Mouse (Mus musculus): Measurements from ENCODE around the gene Ovol1. TPM values are rescaled to one million over a fixed set of nuclear protein-coding genes. Genes with fewer than 3 reads are reported as not detected.

Gene Ovol1
- polyA plus RNA-seq, 1 experiment, result not detected

DNA sequence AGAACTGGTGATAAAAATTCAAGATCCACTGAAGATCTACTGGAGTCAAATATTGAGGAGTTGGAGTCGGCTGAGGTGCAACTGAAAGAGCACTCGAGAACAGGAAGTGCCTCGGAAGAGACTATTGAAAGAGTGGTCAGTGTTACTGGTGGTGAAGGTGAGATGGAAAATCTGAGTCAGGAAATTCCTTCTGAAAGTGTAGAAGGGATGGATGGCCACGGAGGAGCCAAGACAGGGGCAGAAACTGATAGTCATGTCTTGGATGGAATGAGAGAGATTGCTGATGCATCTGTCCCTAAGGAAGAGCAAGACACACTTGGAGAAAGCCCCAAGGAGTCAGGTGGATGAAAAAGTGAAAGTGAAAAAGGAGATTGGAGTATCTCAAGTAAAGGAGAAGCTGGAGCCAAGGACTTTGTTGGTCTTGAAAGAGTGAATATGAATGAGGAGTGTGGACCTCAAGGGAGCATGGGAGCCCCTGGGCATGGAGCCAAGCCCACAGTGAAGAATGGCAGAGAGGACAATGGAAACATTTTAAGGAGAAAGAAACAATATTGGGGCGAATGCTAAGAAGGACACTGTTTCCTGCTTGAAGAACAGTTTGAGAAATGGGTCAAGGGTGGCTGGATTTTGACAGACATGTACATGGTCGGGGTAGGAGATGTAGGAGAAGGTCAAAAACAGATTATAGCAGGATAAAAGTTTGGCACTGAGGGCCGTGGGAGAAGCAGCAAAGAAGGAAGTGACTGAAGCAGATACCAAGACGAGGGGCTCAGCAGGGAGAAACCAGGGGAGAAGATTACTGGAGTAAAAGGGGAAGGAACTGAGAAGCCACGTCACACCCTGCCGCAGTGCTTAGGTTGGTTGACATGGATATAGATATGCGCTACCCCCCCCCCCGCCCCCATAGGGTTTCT, 48.1 kb downstream of the Ovol1 start:
- TF ChIP-seq GATA1 (IDR thresholded peaks at IDR 0.05; ENCODE audit: low read length), result no peak

DNA sequence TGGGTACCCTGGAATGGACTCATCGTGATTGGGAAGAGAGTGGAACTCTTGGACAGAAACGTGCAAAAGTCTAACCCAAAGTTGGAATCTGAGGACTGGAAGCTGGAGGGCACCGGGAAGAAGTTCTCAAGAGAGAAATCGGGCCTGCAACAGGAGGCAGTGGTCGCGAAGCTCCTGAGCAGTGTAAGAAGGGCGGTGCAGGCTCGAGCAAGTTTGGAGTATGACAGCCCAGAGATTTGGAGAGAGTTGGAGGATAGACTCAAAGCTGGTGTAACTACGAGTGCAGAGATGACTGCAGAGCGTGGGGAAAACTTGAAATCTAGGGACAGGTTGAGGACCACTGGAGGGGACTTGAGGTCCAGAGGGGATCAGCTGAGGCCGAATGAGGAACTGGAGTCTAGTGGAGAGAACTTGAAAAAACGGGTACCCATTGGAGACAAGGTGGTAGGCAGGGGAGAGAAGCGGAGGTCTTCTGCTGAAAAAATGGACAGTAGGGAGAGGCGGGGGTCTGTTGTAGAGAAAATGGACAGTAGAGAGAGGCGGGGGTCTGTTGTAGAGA, 49.3 kb downstream of the Ovol1 start:
- TF ChIP-seq GATA1 (IDR thresholded peaks at IDR 0.05; ENCODE audit: low read length), result no peak

DNA sequence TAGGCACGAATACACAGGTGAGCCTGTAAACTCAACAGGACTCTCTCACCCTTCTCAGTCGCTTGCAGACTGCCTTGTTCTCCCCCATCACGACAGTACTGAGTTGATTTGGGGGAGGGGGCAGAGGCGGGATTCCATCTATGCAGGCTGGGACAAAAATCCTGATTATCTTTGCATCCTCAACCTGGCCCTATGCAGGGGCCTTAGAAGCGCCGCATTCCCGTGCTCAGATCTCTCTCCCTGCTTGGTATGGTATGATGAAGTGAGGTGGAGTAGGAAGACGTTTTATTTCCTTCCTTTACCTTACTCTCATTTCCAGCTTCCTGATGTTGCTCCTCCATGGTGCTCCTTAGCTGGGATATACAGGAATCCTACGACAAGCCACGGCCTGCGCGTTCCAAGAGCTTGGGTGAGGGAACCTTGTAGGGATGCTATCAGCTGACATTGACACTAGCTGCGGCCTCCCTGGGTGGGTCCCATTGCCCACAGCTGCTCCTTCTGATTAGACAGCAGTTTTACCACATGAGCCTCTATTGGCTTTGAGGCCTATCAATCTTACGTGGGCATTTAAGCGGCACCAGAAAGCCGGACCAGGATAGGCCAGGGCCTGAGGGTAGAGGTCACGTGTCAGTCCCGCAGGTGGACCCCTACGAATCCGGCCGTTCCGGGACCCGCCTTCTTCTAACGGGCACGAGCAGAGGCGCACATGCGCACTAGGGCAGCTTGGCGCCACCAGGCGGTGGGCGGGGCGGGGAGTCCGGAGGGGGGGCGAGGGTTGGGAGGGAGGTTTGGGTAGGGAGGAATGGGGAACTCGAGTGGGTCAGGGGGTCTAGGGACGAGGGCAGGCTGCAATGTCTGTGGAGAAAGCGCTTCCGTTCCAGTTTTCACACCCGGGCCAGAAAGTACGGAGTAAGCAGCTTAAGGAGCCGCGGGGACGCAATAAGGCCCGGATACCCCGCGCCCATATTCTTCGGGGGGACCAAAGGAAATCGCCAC, 50.1 kb downstream of the Ovol1 start, which contains the start of gene Snx32:
Gene Snx32, minus strand, starts transcription at position 508 of the 996 bp plus-strand sequence.
- no peak for TF ChIP-seq GATA1 (IDR thresholded peaks at IDR 0.05; ENCODE audit: low read length)

DNA sequence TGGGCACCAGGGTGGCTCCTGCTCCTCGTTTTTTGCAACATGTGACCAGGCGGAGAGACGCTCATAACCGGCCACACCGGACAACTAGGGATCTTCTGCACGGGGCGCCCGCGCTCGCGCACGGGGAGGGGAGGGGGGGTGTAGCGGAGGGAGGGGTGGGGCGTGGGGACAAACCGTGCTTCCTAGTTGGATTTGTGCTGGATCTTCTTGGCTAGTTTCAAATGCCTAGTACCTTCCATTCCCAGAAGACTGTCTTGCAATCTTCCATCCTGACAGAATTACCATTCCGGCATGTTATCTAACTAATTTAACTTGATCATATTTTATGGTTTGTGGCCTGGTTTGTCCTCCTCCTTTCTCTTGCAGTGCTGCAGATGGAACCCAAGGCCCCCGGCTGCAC, 56.8 kb downstream of the Ovol1 start, which contains the start of gene 1700020D05Rik:
Gene 1700020D05Rik, minus strand, starts transcription at position 101 of the 400 bp plus-strand sequence.
- no peak for TF ChIP-seq GATA1 (IDR thresholded peaks at IDR 0.05; ENCODE audit: low read length)

DNA sequence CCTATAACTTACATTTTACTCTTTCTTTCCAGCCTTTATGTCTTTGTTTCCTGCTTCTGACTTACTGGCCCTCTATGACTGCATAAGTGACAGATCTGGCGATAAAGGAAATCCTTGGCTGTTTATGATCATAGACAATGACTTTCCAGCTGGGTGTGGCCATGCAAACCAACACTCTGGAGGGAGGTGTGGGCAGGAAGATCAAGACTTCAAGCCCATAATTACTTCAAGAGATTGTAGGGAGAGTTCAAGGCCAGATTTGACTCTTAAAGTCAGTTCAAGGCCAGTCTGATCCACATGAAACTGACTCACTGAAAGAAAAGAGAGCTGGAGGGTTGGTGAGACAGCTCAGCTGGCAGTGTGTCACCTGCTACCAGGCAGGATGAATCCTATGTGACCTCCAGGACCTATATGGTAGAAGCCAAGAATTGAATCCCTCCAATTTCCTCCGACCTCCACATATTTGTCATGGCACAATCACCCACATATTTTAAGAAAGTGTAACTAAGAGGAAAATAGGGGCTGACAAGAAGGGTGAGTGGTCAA, 60.0 kb downstream of the Ovol1 start:
- no peak for TF ChIP-seq GATA1 (IDR thresholded peaks at IDR 0.05; ENCODE audit: low read length)

Other genes starting within 250 kb of the Ovol1 start
- not detected in 2 replicates for gene Catsper1, start 224.9 kb downstream of the Ovol1 start, polyA plus RNA-seq (2012)
- 0.05 and 0.23 TPM in 2 replicates for gene Cst6, start 211.1 kb downstream of the Ovol1 start, polyA plus RNA-seq (2012)
- gene Eif1ad, start 193.9 kb downstream of the Ovol1 start, polyA plus RNA-seq (2012), result 90.9 and 126 TPM in 2 replicates
- gene Banf1, start 193.5 kb downstream of the Ovol1 start, polyA plus RNA-seq (2012), result 212 and 288 TPM in 2 replicates
- 198 and 219 TPM in 2 replicates for gene Sart1, start 171.9 kb downstream of the Ovol1 start, polyA plus RNA-seq (2012)
- 0.21 TPM in 1 of 2 replicates, not detected in the other for gene Tsga10ip, start 158.1 kb downstream of the Ovol1 start, polyA plus RNA-seq (2012)
- gene Drap1, start 135.7 kb downstream of the Ovol1 start, polyA plus RNA-seq (2012), result 379 and 390 TPM in 2 replicates
- 71.2 and 101 TPM in 2 replicates for gene AI837181, start 135.5 kb downstream of the Ovol1 start, polyA plus RNA-seq (2012)
- 7.4 and 10.2 TPM in 2 replicates for gene Fosl1, start 113.1 kb downstream of the Ovol1 start, polyA plus RNA-seq (2012)
- gene Ccdc85b, start 102.8 kb downstream of the Ovol1 start, polyA plus RNA-seq (2012), result 13.0 and 16.9 TPM in 2 replicates
- gene Fibp, start 100.0 kb downstream of the Ovol1 start, polyA plus RNA-seq (2012), result 12.1 and 152 TPM in 2 replicates
- gene Ctsw, start 92.1 kb downstream of the Ovol1 start, polyA plus RNA-seq (2012), result not detected in 2 replicates
- 2.6 and 3.6 TPM in 2 replicates for gene Efemp2, start 86.7 kb downstream of the Ovol1 start, polyA plus RNA-seq (2012)
- 34.6 and 51.3 TPM in 2 replicates for gene Mus81, start 72.2 kb downstream of the Ovol1 start, polyA plus RNA-seq (2012)
- 1,095 and 1,191 TPM in 2 replicates for gene Cfl1, start 70.2 kb downstream of the Ovol1 start, polyA plus RNA-seq (2012)
- gene 1700020D05Rik, start 56.9 kb downstream of the Ovol1 start, polyA plus RNA-seq (2012), result 0.10 and 0.17 TPM in 2 replicates
- gene Snx32, start 50.1 kb downstream of the Ovol1 start, polyA plus RNA-seq (2012), result 1.4 and 1.7 TPM in 2 replicates
- 18.6 and 18.8 TPM in 2 replicates for gene Ap5b1, start 7.4 kb upstream of the Ovol1 start, polyA plus RNA-seq (2012)
- 350 and 521 TPM in 2 replicates for gene Rnaseh2c, start 41.2 kb upstream of the Ovol1 start, polyA plus RNA-seq (2012)
- gene Kat5, start 49.6 kb upstream of the Ovol1 start, polyA plus RNA-seq (2012), result 122 and 156 TPM in 2 replicates
- 79.0 and 109 TPM in 2 replicates for gene Rela, start 76.8 kb upstream of the Ovol1 start, polyA plus RNA-seq (2012)
- gene Sipa1, start 103.1 kb upstream of the Ovol1 start, polyA plus RNA-seq (2012), result 89.3 and 105 TPM in 2 replicates
- gene Map3k11, start 128.1 kb upstream of the Ovol1 start, polyA plus RNA-seq (2012), result 136 and 165 TPM in 2 replicates
- gene Pcnx3, start 128.3 kb upstream of the Ovol1 start, polyA plus RNA-seq (2012), result 206 and 209 TPM in 2 replicates
- gene Kcnk7, start 143.7 kb upstream of the Ovol1 start, polyA plus RNA-seq (2012), result 0.21 and 0.23 TPM in 2 replicates
- 91.2 and 97.8 TPM in 2 replicates for gene Ehbp1l1, start 165.7 kb upstream of the Ovol1 start, polyA plus RNA-seq (2012)
- gene Fam89b, start 169.0 kb upstream of the Ovol1 start, polyA plus RNA-seq (2012), result 71.1 and 79.7 TPM in 2 replicates
- not detected in 2 replicates for gene Ltbp3, start 180.3 kb upstream of the Ovol1 start, polyA plus RNA-seq (2012)
- 76.3 and 96.3 TPM in 2 replicates for gene Scyl1, start 210.8 kb upstream of the Ovol1 start, polyA plus RNA-seq (2012)

Data from G1E-ER4 (cell line).